Mouse (Mus musculus): Measurements from ENCODE around the gene Ica1.

Ica1 gene

GRCm38 (mm10) chr6:8744273-8744785, 34.0 kb downstream of the Ica1 start:
- DNase-seq (ENCODE audit: low read depth, low spot score), result no peak

GRCm38 (mm10) chr6:8742449-8742848, 35.8 kb downstream of the Ica1 start:
- no peak for DNase-seq (ENCODE audit: low read depth, low spot score)

- DNase-seq (ENCODE audit: low read depth, low spot score), result no peak
Observed at GRCm38 (mm10) chr6:8741659-8742058, 36.6 kb downstream of the Ica1 start.

- DNase-seq (ENCODE audit: low read depth, low spot score), result no peak
Observed at GRCm38 (mm10) chr6:8740092-8740491, 38.2 kb downstream of the Ica1 start.

GRCm38 (mm10) chr6:8738396-8738795, 39.9 kb downstream of the Ica1 start:
- no peak for DNase-seq (ENCODE audit: low read depth, low spot score)

- no peak for DNase-seq (ENCODE audit: low read depth, low spot score)
Observed at GRCm38 (mm10) chr6:8736493-8736820, 41.8 kb downstream of the Ica1 start.

GRCm38 (mm10) chr6:8735657-8736492, 42.4 kb downstream of the Ica1 start:
- DNase-seq (ENCODE audit: low read depth, low spot score), result peak; percentile 64

- no peak for DNase-seq (ENCODE audit: low read depth, low spot score)
Observed at GRCm38 (mm10) chr6:8735044-8735443, 43.2 kb downstream of the Ica1 start.

GRCm38 (mm10) chr6:8732492-8732891, 45.8 kb downstream of the Ica1 start:
- DNase-seq (ENCODE audit: low read depth, low spot score), result no peak

GRCm38 (mm10) chr6:8731656-8732191, 46.6 kb downstream of the Ica1 start:
- no peak for DNase-seq (ENCODE audit: low read depth, low spot score)

GRCm38 (mm10) chr6:8730433-8730832, 47.9 kb downstream of the Ica1 start:
- no peak for DNase-seq (ENCODE audit: low read depth, low spot score)

GRCm38 (mm10) chr6:8727806-8728205, 50.5 kb downstream of the Ica1 start:
- no peak for DNase-seq (ENCODE audit: low read depth, low spot score)

- no peak for DNase-seq (ENCODE audit: low read depth, low spot score)
Observed at GRCm38 (mm10) chr6:8725610-8726009, 52.7 kb downstream of the Ica1 start.

GRCm38 (mm10) chr6:8719692-8720091, 58.6 kb downstream of the Ica1 start:
- DNase-seq (ENCODE audit: low read depth, low spot score), result no peak

- DNase-seq (ENCODE audit: low read depth, low spot score), result no peak
Observed at GRCm38 (mm10) chr6:8717967-8718366, 60.3 kb downstream of the Ica1 start.

- DNase-seq (ENCODE audit: low read depth, low spot score), result no peak
Observed at GRCm38 (mm10) chr6:8716539-8716938, 61.7 kb downstream of the Ica1 start.

GRCm38 (mm10) chr6:8711246-8711645, 67.0 kb downstream of the Ica1 start:
- DNase-seq (ENCODE audit: low read depth, low spot score), result no peak

- peak; percentile 3 for DNase-seq (ENCODE audit: low read depth, low spot score)
Observed at GRCm38 (mm10) chr6:8694636-8695514, 83.4 kb downstream of the Ica1 start.

- DNase-seq (ENCODE audit: low read depth, low spot score), result no peak
Observed at GRCm38 (mm10) chr6:8693926-8694635, 84.2 kb downstream of the Ica1 start.

- DNase-seq (ENCODE audit: low read depth, low spot score), result no peak
Observed at GRCm38 (mm10) chr6:8693141-8693881, 85.0 kb downstream of the Ica1 start.

All from retina, postnatal 7 days (tissue).